Mouse (Mus musculus) hindbrain, postnatal 0 days (tissue): ENCODE measurements around the gene Cep97. TPM values are rescaled to one million over a fixed set of nuclear protein-coding genes. Genes with fewer than 3 reads are reported as not detected.

Experiments used
- ATAC-seq: fragments of 200-750 bp; cut with Nextera tagmentation; 2 replicates; pipeline ENCODE4 v1.8.0; 2017; ENCODE audit warnings: mild to moderate bottlenecking, moderate TSS enrichment, moderate library complexity
- DNase-seq: peaks from one replicate; pipeline ENCODE4 v3.0.0-alpha.2; 2015; ENCODE audit warnings: low spot score
- H3K27ac ChIP-seq: fragments of 300-500 bp; sonication (generic); 2 replicates; pipeline ENCODE4 v1.5.1; 2014; ENCODE audit warnings: mild to moderate bottlenecking
- H3K27me3 ChIP-seq: fragments of 300-500 bp; sonication (generic); 2 replicates; pipeline ENCODE4 v1.6.1; 2014; ENCODE audit warnings: low read length, mixed read lengths; ENCODE audit not compliant: insufficient read depth
- H3K36me3 ChIP-seq: fragments of 300-500 bp; sonication (generic); 2 replicates; pipeline ENCODE4 v1.6.1; 2014; ENCODE audit warnings: low read length, mixed read lengths; ENCODE audit not compliant: insufficient read depth
- H3K4me1 ChIP-seq: fragments of 300-500 bp; sonication (generic); 2 replicates; pipeline ENCODE4 v1.6.1; 2014; ENCODE audit warnings: antibody characterized with exemption, low read length, mixed read lengths; ENCODE audit not compliant: insufficient read depth
- H3K4me2 ChIP-seq: fragments of 300-500 bp; sonication (generic); 2 replicates; pipeline ENCODE4 v1.6.1; 2014; ENCODE audit warnings: low read depth, mild to moderate bottlenecking, low read length, moderate library complexity, mixed read lengths
- H3K4me3 ChIP-seq: fragments of 300-500 bp; sonication (generic); 2 replicates; pipeline ENCODE4 v1.5.1; 2014; ENCODE audit warnings: low read length
- H3K9ac ChIP-seq: fragments of 300-500 bp; sonication (generic); replicated peaks from 2 replicates; pipeline ENCODE4 v1.6.1; 2014; ENCODE audit warnings: mild to moderate bottlenecking, low read length, moderate library complexity, mixed read lengths
- H3K9me3 ChIP-seq: fragments of 300-500 bp; sonication (generic); 2 replicates; pipeline ENCODE4 v1.6.1; 2016; ENCODE audit warnings: low read length, mixed read lengths
- CTCF ChIP-seq: IDR thresholded peaks from 2 replicates; pipeline ENCODE4 v1.5.1; 2016; ENCODE audit warnings: antibody characterized with exemption, control low read depth, low read depth
- WGBS: fragments of 180-500 bp; shearing (Covaris S2); extraction: QIAGEN DNeasy Blood & Tissue Kit; methylation state at CpG from one replicate; pipeline ENCODE4 v1.1.7; 2014; 5-methylcytosine and 5-hydroxymethylcytosine counted together
- polyA plus RNA-seq: library from polyadenylated mRNA; unstranded; fragments of >200 nt; fragmentation: Nextera tagmentation; extraction: Ambion mirVana; gene quantifications from 2 replicates; pipeline ENCODE4 v1.2.1, GENCODE M21; 2015
- total RNA-seq: library from RNA; depleted of rRNA; stranded (reverse); fragments of >200 nt; gene quantifications from 2 replicates; pipeline ENCODE4 v1.2.3, GENCODE M21; 2014; rRNA removed

Cep97 gene
- total RNA-seq (4.9 and 7.1 TPM in 2 replicates), polyA plus RNA-seq (5.8 and 7.0 TPM in 2 replicates)

DNA sequence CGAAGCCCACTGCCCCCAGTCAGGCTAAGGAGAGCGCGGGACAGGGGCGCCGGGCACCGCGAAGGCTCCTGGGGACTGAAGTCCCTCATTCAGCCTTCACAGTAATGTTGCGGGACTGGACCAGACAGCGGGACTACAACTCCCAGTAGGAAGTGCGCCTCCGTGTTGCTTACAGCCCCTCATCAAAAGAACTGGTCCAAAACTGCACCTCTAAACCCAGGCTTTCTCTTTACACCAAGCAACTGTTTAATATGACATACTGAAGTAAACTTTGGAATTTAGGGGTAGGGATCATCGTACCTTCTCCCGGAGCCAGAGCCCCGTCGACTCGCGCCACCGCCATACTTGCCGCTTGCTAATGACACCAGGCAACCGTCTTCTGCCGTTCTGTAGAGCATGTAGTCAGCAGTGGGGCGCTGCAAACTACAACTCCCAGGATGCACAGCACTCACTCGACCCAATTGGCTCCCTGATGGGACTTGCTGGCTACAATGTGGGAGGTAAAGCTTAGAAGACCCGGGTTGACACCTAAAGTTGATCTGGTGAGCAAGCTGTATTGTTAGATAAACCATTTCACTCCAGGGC is at the start of gene Cep97:
Cep97 (minus strand) TSS at position 403 of the 585 bp plus-strand sequence.
- ATAC-seq, result peak; percentile 99

DNA sequence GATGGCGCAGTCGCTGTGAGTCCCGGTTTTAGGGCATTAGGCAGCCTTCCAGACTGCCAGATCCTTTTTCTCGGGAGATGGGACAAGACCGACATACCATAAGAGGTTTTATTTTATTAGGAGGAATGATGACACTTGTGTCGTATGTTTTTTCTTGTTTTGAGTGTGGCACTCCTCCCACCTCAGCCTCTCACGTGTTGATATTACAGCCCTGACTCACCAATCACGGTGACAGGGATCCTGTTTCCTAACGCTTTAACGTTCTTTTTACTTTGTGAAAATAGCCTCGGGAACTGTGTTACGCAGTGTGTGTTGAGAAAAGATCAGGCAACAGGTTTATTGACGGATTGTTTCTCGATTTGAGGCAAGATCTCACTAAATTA is 40.2 kb upstream of the Cep97 start:
- H3K4me2 ChIP-seq, result peak overlapping the region; percentile 86
- peak overlapping the region; percentile 76 for H3K4me3 ChIP-seq
- ATAC-seq, result no peak
- peaks cover 18% of the 10 kb centered on the region for H3K36me3 ChIP-seq
- WGBS, result 6% methylated on average over 14 of the region's 14 CpGs
- no peaks in the 10 kb centered on the region for H3K9me3 ChIP-seq
- peaks cover 12% of the 10 kb centered on the region for H3K4me1 ChIP-seq
- no peaks in the 10 kb centered on the region for H3K27me3 ChIP-seq
- peak; percentile 39 for DNase-seq
- H3K27ac ChIP-seq, result peak overlapping the region; percentile 94
- peak overlapping the region; percentile 88 for H3K9ac ChIP-seq
- TF ChIP-seq CTCF, result no peak

More for the DNA sequence above, at the start of gene Cep97:
- Histone ChIP-seq H3K4me2 (peak within 1 kb of the TSS; percentile 78), H3K4me1 (no peaks in the 10 kb centered on the region), H3K27ac (peak within 1 kb of the TSS; percentile 51), H3K9me3 (no peaks in the 10 kb centered on the region), H3K27me3 (no peaks in the 10 kb centered on the region), H3K9ac (peak within 1 kb of the TSS; percentile 63), H3K4me3 (peak within 1 kb of the TSS; percentile 73), H3K36me3 (no peaks in the 10 kb centered on the region)
- peak; percentile 23; the same call in 1 of the 2 replicates for TF ChIP-seq CTCF
- DNase-seq, result peak; percentile 95
- WGBS, result under 1% methylated on average over 24 of the region's 24 CpGs

DNA sequence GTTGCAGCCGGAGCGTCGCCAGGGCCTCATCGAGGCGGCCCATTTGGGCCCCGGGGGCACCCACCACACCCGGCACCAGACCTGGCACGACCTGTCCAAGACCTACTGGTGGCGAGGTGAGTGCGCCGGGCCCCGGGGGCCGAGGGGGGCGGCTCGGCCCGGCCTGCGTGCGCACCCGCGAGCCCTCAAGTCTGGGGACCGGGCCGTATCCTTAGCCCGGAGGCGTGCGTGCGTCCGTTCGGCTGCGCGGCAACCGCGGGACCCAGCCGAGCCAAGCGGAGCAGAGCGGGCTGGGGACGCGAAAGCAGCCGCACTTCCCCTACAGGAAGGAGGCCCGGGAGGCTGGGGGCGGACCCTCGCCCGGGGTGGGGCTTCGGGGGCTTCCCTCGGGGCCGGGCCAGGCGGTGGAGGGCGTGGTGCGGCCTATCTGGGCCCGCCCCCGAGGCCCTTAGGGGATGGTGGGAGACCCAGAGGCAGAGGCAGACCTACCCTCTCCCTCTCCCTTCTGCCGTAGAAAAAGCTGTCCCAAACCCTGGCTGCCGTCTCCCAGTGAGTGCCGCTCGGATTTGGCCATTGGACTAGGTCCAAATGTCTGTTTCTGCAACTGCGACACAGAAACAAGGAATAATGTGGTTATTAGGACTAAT is 39.7 kb upstream of the Cep97 start:
- peak; percentile 79 for ATAC-seq
- peak; percentile 88 for DNase-seq
- TF ChIP-seq CTCF, result no peak
- Histone ChIP-seq H3K36me3 (peaks cover 22% of the 10 kb centered on the region), H3K4me3 (peak overlapping the region; percentile 76), H3K4me1 (peaks cover 12% of the 10 kb centered on the region), H3K9me3 (no peaks in the 10 kb centered on the region), H3K27ac (peak overlapping the region; percentile 94), H3K9ac (peak overlapping the region; percentile 88), H3K27me3 (no peaks in the 10 kb centered on the region), H3K4me2 (peak overlapping the region; percentile 86)
- 1% methylated on average over 49 of the region's 55 CpGs for WGBS

DNA sequence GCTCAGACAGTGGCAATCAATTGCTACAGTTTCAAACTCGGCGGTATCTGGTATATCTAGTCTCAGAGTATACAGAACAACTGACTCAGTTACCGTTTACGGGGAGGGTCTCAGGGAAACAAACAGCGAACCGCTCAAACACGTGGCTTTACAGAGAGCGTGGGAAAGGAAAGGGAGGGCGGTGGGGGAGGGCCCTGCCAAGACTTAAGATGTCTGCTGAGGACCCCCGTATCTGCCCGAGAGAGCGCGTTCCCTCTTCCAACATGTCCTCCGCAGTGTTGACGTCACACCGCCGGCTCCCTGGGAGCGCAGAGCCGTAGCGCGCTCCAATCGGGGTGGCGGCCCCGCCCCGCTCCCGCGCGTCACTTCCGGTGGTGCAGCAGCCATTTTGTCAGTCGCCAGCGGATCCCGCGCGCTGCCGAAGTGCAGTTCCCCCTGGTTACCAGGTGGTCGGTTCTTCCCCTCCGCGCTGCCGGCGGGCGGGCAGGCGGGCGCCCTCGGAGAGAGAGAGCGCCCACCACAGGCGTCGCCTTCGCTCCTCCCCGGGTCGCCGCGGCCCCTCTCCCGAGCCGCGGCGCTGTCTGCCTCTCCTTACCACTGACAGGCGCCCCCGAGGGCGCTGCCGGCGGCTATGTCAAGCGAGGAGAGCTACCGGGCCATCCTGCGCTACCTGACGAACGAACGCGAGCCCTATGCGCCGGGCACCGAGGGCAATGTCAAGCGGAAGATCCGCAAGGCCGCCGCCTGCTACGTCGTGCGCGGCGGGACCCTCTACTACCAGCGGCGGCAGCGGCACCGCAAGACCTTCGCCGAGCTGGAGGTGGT is 39.0 kb upstream of the Cep97 start, which contains the start of gene Zbtb11:
Zbtb11 (plus strand) TSS at position 453 of the 825 bp plus-strand sequence.
- TF ChIP-seq CTCF, result no peak; the same call in 1 of the 2 replicates
- peak within 1 kb of the TSS; percentile 76 for H3K4me3 ChIP-seq
- H3K4me1 ChIP-seq, result peaks cover 12% of the 10 kb centered on the region
- ATAC-seq (peak; percentile 99), DNase-seq (peak; percentile 100)
- peak within 1 kb of the TSS; percentile 94 for H3K27ac ChIP-seq
- peaks cover 22% of the 10 kb centered on the region for H3K36me3 ChIP-seq
- H3K9ac ChIP-seq, result peak within 1 kb of the TSS; percentile 88
- peak within 1 kb of the TSS; percentile 86 for H3K4me2 ChIP-seq
- H3K27me3 ChIP-seq, result no peaks in the 10 kb centered on the region
- WGBS, result under 1% methylated on average over 79 of the region's 86 CpGs
- H3K9me3 ChIP-seq, result no peaks in the 10 kb centered on the region

DNA sequence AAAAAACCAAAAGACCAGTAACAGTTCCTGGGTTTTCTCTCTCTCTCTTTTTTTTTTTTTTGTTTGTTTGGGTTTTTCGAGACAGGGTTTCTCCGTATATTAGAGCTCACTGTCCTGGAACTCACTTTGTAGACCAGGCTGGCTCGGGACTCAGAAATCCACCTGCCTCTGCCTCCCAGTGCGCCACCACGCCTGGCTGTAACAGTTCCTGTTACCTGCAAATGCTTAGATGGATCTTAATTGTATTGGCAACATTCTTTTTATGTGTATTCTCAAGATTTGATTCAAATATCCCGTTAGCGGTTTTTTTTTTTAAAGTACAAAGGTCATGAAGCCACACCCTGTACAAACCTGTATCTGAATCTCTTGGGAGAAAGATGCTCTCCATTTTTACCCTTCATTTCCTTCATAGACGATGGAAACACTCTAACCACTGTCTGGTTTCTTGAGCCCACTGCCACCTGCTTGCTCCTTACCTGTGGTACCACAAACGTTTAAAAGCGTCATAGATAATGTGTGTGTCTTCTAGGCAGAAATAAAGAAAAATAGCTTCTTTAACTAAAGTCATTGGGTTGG is 38.1 kb upstream of the Cep97 start:
- H3K9me3 ChIP-seq, result no peaks in the 10 kb centered on the region
- ATAC-seq (no peak), DNase-seq (no peak)
- peak overlapping the region; percentile 54; the same call in 1 of the 2 replicates for H3K27ac ChIP-seq
- H3K4me3 ChIP-seq, result peak overlapping the region; percentile 76
- peak overlapping the region; percentile 42; the same call in 1 of the 2 replicates for H3K9ac ChIP-seq
- peak overlapping the region; percentile 86 for H3K4me2 ChIP-seq
- WGBS, result 53% methylated on average over 10 of the region's 10 CpGs
- no peaks in the 10 kb centered on the region for H3K27me3 ChIP-seq
- no peak for TF ChIP-seq CTCF
- H3K4me1 ChIP-seq, result peaks cover 12% of the 10 kb centered on the region
- peaks cover 22% of the 10 kb centered on the region for H3K36me3 ChIP-seq
